Mouse (Mus musculus): ENCODE measurements around the gene Atp5g1. TPM values are rescaled to one million over a fixed set of nuclear protein-coding genes. Genes with fewer than 3 reads are reported as not detected.

Atp5g1 gene
- total RNA-seq, 2 experiments from 2014 or later: 3,280 to 3,727 TPM

- no peak for DNase-seq
These were observed 47.3 kb downstream of the Atp5g1 start for GRCm38 (mm10) chr11:96028130-96028529.

DNA sequence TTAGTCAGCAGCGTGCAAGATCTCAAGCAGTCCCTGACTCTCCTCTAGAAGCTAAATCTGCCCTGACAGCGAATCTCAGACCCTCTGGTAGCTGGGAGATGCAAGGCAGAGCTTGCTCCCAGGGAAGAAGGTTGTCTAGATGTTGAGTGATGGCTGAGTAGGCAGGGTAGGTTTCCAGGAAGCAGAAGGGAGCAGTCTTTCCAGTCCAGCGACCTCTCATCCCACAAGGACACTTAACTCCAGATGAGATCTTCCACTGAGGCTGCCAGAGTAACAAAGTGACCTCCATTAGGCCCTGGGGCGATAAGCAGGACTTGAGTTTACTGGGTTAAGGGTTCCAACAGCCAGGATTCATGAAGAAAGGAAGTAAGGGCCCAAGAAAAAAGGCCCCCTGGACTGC lies 54.8 kb downstream of the Atp5g1 start:
- no peak for DNase-seq

Other genes starting within 250 kb of the Atp5g1 start
- gene Gngt2, start 238.5 kb downstream of the Atp5g1 start, total RNA-seq (2021): 10 to 100 TPM; 19.2 to 22.1 TPM
- gene Abi3, start 233.2 kb downstream of the Atp5g1 start, total RNA-seq (2021): 1 to 10 TPM; 9.2 to 9.9 TPM
- not detected for gene B4galnt2, start 160.8 kb downstream of the Atp5g1 start, total RNA-seq (2021)
- gene Igf2bp1, start 69.7 kb downstream of the Atp5g1 start, total RNA-seq (2021): under 1 TPM; 0.05 to 0.35 TPM
- not detected for gene Gip, start 51.1 kb downstream of the Atp5g1 start, total RNA-seq (2021)
- gene Snf8, start 40.8 kb downstream of the Atp5g1 start, total RNA-seq (2021): 10 to 100 TPM; 43.6 to 44.9 TPM
- gene Ube2z, start 10.3 kb downstream of the Atp5g1 start, total RNA-seq (2021): 10 to 100 TPM; 32.0 to 32.3 TPM
- gene Calcoco2, start 36.3 kb upstream of the Atp5g1 start, total RNA-seq (2021): not detected
- not detected for gene Ttll6, start 58.1 kb upstream of the Atp5g1 start, total RNA-seq (2021)
- gene Hoxb13, start 118.6 kb upstream of the Atp5g1 start, total RNA-seq (2021): not detected
- not detected for gene Hoxb9, start 195.8 kb upstream of the Atp5g1 start, total RNA-seq (2021)
- not detected for gene Hoxb8, start 206.2 kb upstream of the Atp5g1 start, total RNA-seq (2021)
- not detected for gene Hoxb7, start 211.0 kb upstream of the Atp5g1 start, total RNA-seq (2021)
- not detected for gene Hoxb6, start 216.8 kb upstream of the Atp5g1 start, total RNA-seq (2021)
- under 1 TPM; 0.12 to 0.21 TPM for gene Hoxb5, start 227.7 kb upstream of the Atp5g1 start, total RNA-seq (2021)
- gene Hoxb4, start 242.6 kb upstream of the Atp5g1 start, total RNA-seq (2021): under 1 TPM; 0.62 to 0.64 TPM
- under 1 TPM; 0.12 to 0.57 TPM for gene Hoxb3, start 247.7 kb upstream of the Atp5g1 start, total RNA-seq (2021)

Measured in heart, adult 18-20 months (tissue).